Mouse (Mus musculus): ENCODE results near the gene Txndc15. TPM values are rescaled to one million over a fixed set of nuclear protein-coding genes. Genes with fewer than 3 reads are reported as not detected.

Txndc15 gene
- polyA plus RNA-seq, 1 experiment from 2014 or later: 33.5 TPM

- 82% methylated on average over 22 of the region's 22 CpGs for WGBS (ENCODE audit: insufficient replicate concordance)
- no peak overlapping the region for H3K27ac ChIP-seq
- no peaks in the 10 kb centered on the region for H3K9me3 ChIP-seq (replicated peaks)
- H3K4me2 ChIP-seq: no peak overlapping the region
- ATAC-seq: no peak
- H3K4me3 ChIP-seq: no peak overlapping the region
- peaks cover 12% of the 10 kb centered on the region for H3K4me1 ChIP-seq
- peaks cover 12% of the 10 kb centered on the region; the same call in 1 of the 2 replicates for H3K36me3 ChIP-seq
- no peak overlapping the region for H3K9ac ChIP-seq
- no peaks in the 10 kb centered on the region for H3K27me3 ChIP-seq (replicated peaks)
These were observed 19.4 kb downstream of the Txndc15 start for GRCm38 (mm10) chr13:55733628-55734502.

GRCm38 (mm10) chr13:55737885-55738284 is 23.4 kb downstream of the Txndc15 start:
- H3K36me3 ChIP-seq: peaks cover 18% of the 10 kb centered on the region; the same call in 1 of the 2 replicates
- 83% methylated on average over 8 of the region's 8 CpGs for WGBS (ENCODE audit: insufficient replicate concordance)
- no peaks in the 10 kb centered on the region for H3K27me3 ChIP-seq (replicated peaks)
- H3K9me3 ChIP-seq (replicated peaks): no peaks in the 10 kb centered on the region
- no peak overlapping the region for H3K4me3 ChIP-seq
- H3K27ac ChIP-seq: no peak overlapping the region
- no peak overlapping the region for H3K9ac ChIP-seq
- no peaks in the 10 kb centered on the region for H3K4me1 ChIP-seq
- H3K4me2 ChIP-seq: no peak overlapping the region
- no peak for ATAC-seq

- peaks cover 12% of the 10 kb centered on the region; the same call in 1 of the 2 replicates for H3K36me3 ChIP-seq
- no peaks in the 10 kb centered on the region for H3K27me3 ChIP-seq (replicated peaks)
- H3K27ac ChIP-seq: no peak overlapping the region
- no peaks in the 10 kb centered on the region for H3K9me3 ChIP-seq (replicated peaks)
- 74% methylated on average over 8 of the region's 8 CpGs for WGBS (ENCODE audit: insufficient replicate concordance)
- H3K4me1 ChIP-seq: no peaks in the 10 kb centered on the region
- ATAC-seq: no peak
- H3K4me3 ChIP-seq: no peak overlapping the region
- H3K9ac ChIP-seq: no peak overlapping the region
- no peak overlapping the region for H3K4me2 ChIP-seq
These were observed 27.9 kb downstream of the Txndc15 start for GRCm38 (mm10) chr13:55742306-55742705.

GRCm38 (mm10) chr13:55754380-55754779 is 39.9 kb downstream of the Txndc15 start:
- Histone ChIP-seq H3K9me3 (replicated peaks) (no peaks in the 10 kb centered on the region), H3K27me3 (replicated peaks) (no peaks in the 10 kb centered on the region), H3K27ac (no peak overlapping the region), H3K4me1 (no peaks in the 10 kb centered on the region; the same call in 1 of the 2 replicates), H3K4me2 (no peak overlapping the region), H3K4me3 (no peak overlapping the region), H3K36me3 (no peaks in the 10 kb centered on the region), H3K9ac (no peak overlapping the region)
- no peak for ATAC-seq
- WGBS (ENCODE audit: insufficient replicate concordance): 68% methylated on average over 13 of the region's 13 CpGs

DNA sequence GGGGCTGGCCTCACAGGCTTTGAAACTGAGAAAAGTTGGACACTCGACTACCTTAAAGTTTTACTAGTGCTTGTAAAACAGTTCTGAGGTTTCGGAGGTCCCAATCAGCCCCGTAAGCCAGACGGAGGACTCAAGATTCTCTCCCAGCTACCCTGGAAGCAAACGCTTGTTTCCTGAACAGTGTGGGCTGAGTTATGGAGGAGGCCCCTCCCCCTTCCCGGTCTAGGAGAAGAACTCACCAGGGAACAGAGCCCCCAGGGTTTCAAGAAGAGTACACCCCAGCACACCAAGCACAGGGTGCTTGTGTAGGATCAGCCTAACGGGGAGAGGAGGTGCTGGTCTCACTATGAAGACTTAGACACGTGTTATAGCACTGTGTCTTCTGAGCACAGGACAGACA is 42.3 kb downstream of the Txndc15 start:
- no peaks in the 10 kb centered on the region for H3K9me3 ChIP-seq (replicated peaks)
- H3K36me3 ChIP-seq: no peaks in the 10 kb centered on the region
- H3K4me3 ChIP-seq: no peak overlapping the region
- H3K27ac ChIP-seq: no peak overlapping the region
- 42% methylated on average over 8 of the region's 8 CpGs for WGBS (ENCODE audit: insufficient replicate concordance)
- no peak for ATAC-seq
- H3K27me3 ChIP-seq (replicated peaks): no peaks in the 10 kb centered on the region
- H3K9ac ChIP-seq: no peak overlapping the region
- H3K4me2 ChIP-seq: no peak overlapping the region; the same call in 1 of the 2 replicates
- no peaks in the 10 kb centered on the region; the same call in 1 of the 2 replicates for H3K4me1 ChIP-seq

DNA sequence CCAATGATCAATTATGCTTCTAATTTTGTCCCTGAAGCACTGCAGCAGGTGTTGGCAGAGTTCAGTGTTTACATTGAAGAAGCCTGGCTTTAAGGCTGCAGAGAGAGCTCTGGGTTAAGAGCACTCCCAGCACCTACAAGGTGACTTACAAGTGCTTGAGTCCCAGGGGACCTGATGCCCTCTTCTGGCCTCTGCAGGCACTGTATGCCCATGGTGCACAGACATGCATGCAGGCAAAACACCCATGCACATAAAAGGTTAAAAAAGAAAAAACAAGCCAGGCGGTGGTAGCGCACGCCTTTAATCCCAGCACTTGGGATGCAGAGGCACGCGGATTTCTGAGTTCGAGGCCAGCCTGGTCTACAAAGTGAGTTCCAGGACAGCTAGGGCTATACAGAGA is 43.2 kb downstream of the Txndc15 start:
- Histone ChIP-seq H3K9ac (no peak overlapping the region), H3K4me3 (no peak overlapping the region), H3K27me3 (replicated peaks) (no peaks in the 10 kb centered on the region), H3K27ac (no peak overlapping the region), H3K36me3 (no peaks in the 10 kb centered on the region), H3K4me2 (no peak overlapping the region), H3K9me3 (replicated peaks) (no peaks in the 10 kb centered on the region), H3K4me1 (no peaks in the 10 kb centered on the region; the same call in 1 of the 2 replicates)
- 82% methylated on average over 6 of the region's 6 CpGs for WGBS (ENCODE audit: insufficient replicate concordance)
- ATAC-seq: no peak

GRCm38 (mm10) chr13:55760576-55760975 is 46.1 kb downstream of the Txndc15 start:
- Histone ChIP-seq H3K9ac (no peak overlapping the region), H3K4me2 (no peak overlapping the region), H3K27ac (no peak overlapping the region), H3K36me3 (no peaks in the 10 kb centered on the region), H3K4me1 (peaks cover 6% of the 10 kb centered on the region; the same call in 1 of the 2 replicates), H3K27me3 (replicated peaks) (no peaks in the 10 kb centered on the region), H3K9me3 (replicated peaks) (no peaks in the 10 kb centered on the region), H3K4me3 (no peak overlapping the region)
- no peak for ATAC-seq
- 71% methylated on average over 10 of the region's 10 CpGs for WGBS (ENCODE audit: insufficient replicate concordance)

DNA sequence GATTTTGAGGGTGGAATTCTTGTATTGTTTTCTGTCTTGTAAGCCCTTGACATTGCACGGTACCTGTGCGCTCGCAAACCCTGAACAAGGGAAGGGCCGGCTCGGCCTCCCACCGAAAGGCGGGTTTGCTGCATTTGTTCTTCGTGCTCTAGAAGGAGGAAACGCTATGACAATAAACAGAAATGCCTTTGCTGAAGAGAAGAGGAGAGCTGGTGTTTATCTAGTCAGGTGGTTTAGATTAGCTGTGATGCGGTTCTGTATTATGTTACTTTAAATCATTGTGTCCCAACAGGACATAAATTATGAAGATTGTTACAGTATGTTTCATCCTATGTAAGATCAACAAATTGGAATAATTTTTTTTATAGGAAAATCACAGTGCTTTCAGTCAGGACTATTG is 47.0 kb downstream of the Txndc15 start:
- 82% methylated on average over 10 of the region's 10 CpGs for WGBS (ENCODE audit: insufficient replicate concordance)
- no peak for ATAC-seq
- no peaks in the 10 kb centered on the region for H3K27me3 ChIP-seq (replicated peaks)
- H3K4me3 ChIP-seq: no peak overlapping the region
- H3K9ac ChIP-seq: no peak overlapping the region
- peaks cover 6% of the 10 kb centered on the region; the same call in 1 of the 2 replicates for H3K4me1 ChIP-seq
- no peak overlapping the region for H3K27ac ChIP-seq
- no peaks in the 10 kb centered on the region for H3K36me3 ChIP-seq
- H3K4me2 ChIP-seq: no peak overlapping the region
- no peaks in the 10 kb centered on the region for H3K9me3 ChIP-seq (replicated peaks)

- Histone ChIP-seq H3K9ac (no peak overlapping the region), H3K27ac (no peak overlapping the region), H3K27me3 (replicated peaks) (no peaks in the 10 kb centered on the region), H3K36me3 (0 out of 2 replicates have a peak, but pooled peaks cover 3% of the 10 kb centered on the region), H3K4me3 (no peak overlapping the region), H3K9me3 (replicated peaks) (peaks cover 5% of the 10 kb centered on the region; the same call in 1 of the 2 replicates), H3K4me2 (no peak overlapping the region), H3K4me1 (no peaks in the 10 kb centered on the region)
- WGBS (ENCODE audit: insufficient replicate concordance): 82% methylated on average over 7 of the region's 7 CpGs
- no peak for ATAC-seq
These were observed 59.9 kb downstream of the Txndc15 start for GRCm38 (mm10) chr13:55774352-55774751.

GRCm38 (mm10) chr13:55775056-55775455 is 60.6 kb downstream of the Txndc15 start:
- H3K4me2 ChIP-seq: no peak overlapping the region
- ATAC-seq: no peak
- H3K4me3 ChIP-seq: no peak overlapping the region
- WGBS (ENCODE audit: insufficient replicate concordance): 56% methylated on average over 11 of the region's 11 CpGs
- H3K27ac ChIP-seq: no peak overlapping the region
- H3K9ac ChIP-seq: no peak overlapping the region
- H3K36me3 ChIP-seq: 0 out of 2 replicates have a peak, but pooled peaks cover 3% of the 10 kb centered on the region
- H3K4me1 ChIP-seq: no peaks in the 10 kb centered on the region
- peaks cover 5% of the 10 kb centered on the region; the same call in 1 of the 2 replicates for H3K9me3 ChIP-seq (replicated peaks)
- no peaks in the 10 kb centered on the region for H3K27me3 ChIP-seq (replicated peaks)

All from liver, embryonic 12.5 days (tissue).